Mouse (Mus musculus) thymus, postnatal 14 days (tissue): ENCODE results near the gene Crybb1.

ENCODE experiments used
- DNase-seq: peaks from one replicate; pipeline ENCODE4 v3.0.0; 2021

Gene Crybb1

GRCm38 (mm10) chr5:112237866-112238570 lies 17.6 kb upstream of the Crybb1 start:
- no peak for DNase-seq

GRCm38 (mm10) chr5:112238781-112239482 lies 16.7 kb upstream of the Crybb1 start:
- DNase-seq = no peak

- peak; percentile 90 for DNase-seq
Measured at GRCm38 (mm10) chr5:112240761-112241160, 14.9 kb upstream of the Crybb1 start.

GRCm38 (mm10) chr5:112241849-112242248 lies 13.8 kb upstream of the Crybb1 start:
- no peak for DNase-seq

DNA sequence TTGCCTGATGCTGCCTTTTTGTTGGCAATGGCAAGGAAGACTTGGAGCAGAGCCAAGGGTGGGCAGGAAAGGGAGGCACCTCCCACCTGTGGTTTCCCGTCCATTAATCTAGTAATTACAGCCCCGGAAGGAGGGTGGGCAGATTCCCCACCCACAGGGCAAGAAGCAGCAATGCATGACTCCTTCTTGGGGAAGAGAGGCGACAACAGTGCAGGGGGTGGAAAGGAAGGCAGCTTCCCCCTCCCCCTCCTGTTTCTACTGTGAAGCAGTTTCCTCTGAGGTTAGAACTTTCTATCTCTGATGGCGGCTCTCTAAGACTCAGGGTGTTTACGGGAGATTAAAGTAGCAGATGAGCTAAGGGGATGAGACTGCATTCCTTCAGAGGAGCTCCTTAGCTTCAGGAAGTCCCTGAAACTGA lies 13.2 kb upstream of the Crybb1 start:
- DNase-seq = peak; percentile 35

GRCm38 (mm10) chr5:112243041-112243440 lies 12.6 kb upstream of the Crybb1 start:
- no peak for DNase-seq

GRCm38 (mm10) chr5:112243539-112244274 lies 11.9 kb upstream of the Crybb1 start:
- DNase-seq = no peak

DNA sequence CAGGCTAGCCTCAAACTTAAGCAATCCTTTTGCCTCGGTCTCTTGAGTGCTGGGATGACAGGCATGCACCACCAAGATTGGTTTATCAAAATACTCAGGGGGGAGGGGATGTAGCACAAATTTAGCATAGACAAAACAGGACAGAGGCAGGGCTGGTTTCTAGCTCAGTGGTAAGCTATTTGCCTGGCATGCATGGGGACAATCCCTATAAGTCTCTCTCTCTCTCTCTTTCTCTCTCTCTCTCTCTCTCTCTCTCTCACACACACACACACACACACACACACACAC lies 11.4 kb upstream of the Crybb1 start:
- no peak for DNase-seq

- no peak for DNase-seq
Measured at GRCm38 (mm10) chr5:112244890-112245615, 10.6 kb upstream of the Crybb1 start.

GRCm38 (mm10) chr5:112247399-112247798 lies 8.2 kb upstream of the Crybb1 start:
- no peak for DNase-seq

DNA sequence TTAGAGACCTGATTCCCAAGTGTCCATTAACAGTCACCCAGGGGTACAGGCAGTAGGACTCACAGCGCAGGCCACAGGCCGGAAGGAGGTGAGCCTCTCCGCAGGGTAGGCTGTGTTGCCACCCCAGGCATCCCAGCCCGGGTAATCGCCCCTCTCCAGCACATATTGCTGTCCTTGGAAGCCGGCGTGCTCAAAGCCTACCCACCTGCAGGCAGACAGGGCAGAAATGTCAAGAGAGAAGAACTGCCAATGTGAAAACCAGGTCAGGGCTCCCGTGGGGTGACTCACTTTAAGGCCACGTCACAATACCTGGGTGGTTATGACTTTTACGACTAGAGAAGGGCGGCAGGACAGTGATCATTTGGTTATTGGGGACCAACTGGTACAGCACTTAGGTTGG lies 6.5 kb upstream of the Crybb1 start:
- no peak for DNase-seq

DNA sequence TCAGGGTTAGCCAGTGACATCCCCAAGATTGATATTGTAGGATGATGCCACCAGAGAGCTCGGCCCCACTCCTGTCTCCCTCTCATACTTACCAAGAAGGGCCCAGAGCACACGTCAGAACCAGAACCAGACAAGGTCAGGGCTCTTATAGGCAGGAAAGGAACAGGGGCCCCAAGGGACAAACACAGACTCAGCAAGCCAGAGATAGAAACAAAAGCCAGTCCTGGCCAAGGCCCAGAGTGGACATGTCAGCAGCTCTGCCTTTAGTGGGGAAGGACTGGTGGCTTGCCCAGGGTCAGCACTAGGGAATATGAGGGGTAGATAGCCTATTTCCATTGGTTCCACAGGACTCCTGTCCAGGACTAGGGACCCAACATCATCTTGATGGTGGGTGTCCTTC lies 3.2 kb upstream of the Crybb1 start, which contains the start of gene Cryba4:
Gene Cryba4 (minus strand): TSS at position 119 of the 400 bp plus-strand sequence.
- DNase-seq = no peak

- no peak for DNase-seq
Measured at GRCm38 (mm10) chr5:112253169-112253568, 2.4 kb upstream of the Crybb1 start.

DNA sequence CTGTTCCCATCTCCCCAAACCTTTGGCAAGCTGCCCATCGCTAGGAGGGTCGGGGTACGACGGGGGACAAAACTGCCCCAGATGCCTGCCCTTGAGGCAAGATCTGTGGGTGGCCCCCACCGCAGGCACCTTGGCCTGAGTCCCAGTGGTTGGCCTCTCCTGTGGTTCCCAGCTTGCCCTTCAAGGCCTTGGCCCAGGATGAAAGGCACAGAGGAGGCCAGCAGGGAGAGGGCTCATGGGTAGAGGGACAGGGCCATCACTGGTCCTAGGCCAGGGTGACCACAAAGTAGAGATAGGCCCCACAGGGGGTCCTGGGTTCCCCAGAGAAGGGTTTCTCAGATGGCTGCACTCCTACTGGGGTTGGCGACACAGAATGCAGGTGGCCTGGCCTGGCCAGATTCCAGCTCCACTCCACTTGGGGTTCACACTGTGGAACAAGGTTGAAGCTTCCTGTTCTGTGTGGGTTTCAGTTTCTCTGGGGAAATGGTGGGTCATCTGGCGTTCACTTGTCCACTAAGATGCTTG lies 1.3 kb upstream of the Crybb1 start:
- DNase-seq = no peak

GRCm38 (mm10) chr5:112256457-112256856 lies 842 bp downstream of the Crybb1 start:
- no peak for DNase-seq

DNA sequence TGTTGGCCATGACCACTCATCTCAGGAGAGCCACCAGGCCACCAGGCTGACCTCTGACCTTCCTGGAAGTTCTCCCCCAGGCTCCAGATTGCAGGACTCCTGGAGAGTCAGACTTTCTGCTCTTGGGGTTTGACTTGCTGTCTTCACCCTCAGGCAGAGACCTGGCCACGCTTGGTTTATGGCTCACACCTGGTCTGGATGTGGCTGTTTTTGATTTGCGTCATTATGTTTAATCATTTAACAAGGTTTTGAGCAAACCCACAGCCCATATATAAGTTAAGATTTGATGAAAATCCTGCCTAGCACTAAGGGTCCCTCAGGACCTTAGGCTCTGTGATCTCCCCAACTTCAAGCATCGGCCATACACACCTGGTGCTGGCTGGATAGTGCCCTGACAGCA lies 2.3 kb downstream of the Crybb1 start:
- no peak for DNase-seq

- no peak for DNase-seq
Measured at GRCm38 (mm10) chr5:112259862-112260650, 4.4 kb downstream of the Crybb1 start.

- DNase-seq = no peak
Measured at GRCm38 (mm10) chr5:112260818-112261217, 5.2 kb downstream of the Crybb1 start.

DNA sequence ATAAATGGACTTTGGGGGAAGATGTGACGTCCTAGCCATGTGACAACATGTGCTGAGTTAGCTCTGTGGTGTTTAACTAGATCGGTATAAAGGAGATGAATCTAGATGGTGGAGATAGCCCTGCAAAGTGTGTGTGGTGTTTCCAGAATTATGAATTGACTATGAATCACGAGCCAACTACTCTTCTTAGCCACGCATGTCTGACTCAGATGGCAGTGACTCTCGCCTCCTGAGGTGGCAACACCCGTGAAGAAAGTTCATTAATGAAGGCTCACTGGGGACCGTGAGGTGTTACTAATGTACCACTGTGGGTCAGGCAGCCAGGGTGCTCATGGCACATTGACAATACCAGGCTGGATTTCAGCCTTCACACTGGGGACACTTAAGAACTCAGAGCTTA lies 8.5 kb downstream of the Crybb1 start:
- DNase-seq = no peak

- no peak for DNase-seq
Measured at GRCm38 (mm10) chr5:112265110-112265509, 9.5 kb downstream of the Crybb1 start.

- DNase-seq = no peak
Measured at GRCm38 (mm10) chr5:112265515-112265914, 9.9 kb downstream of the Crybb1 start.
